Mouse (Mus musculus): ENCODE measurements around the gene Foxs1.

Gene Foxs1

GRCm38 (mm10) chr2:152903586-152903985 is 29.4 kb downstream of the Foxs1 start:
- DNase-seq (ENCODE audit: low spot score in 2 of 2), result no peak

GRCm38 (mm10) chr2:152902658-152903057 is 30.4 kb downstream of the Foxs1 start:
- DNase-seq (ENCODE audit: low spot score in 2 of 2), result no peak

GRCm38 (mm10) chr2:152901296-152901695 is 31.7 kb downstream of the Foxs1 start:
- DNase-seq (ENCODE audit: low spot score in 2 of 2), result no peak

GRCm38 (mm10) chr2:152899011-152899410 is 34.0 kb downstream of the Foxs1 start:
- no peak for DNase-seq (ENCODE audit: low spot score in 2 of 2)

- DNase-seq (ENCODE audit: low spot score in 2 of 2), result no peak
Measured at GRCm38 (mm10) chr2:152896926-152897325, 36.1 kb downstream of the Foxs1 start.

GRCm38 (mm10) chr2:152895834-152896233 is 37.2 kb downstream of the Foxs1 start:
- no peak for DNase-seq (ENCODE audit: low spot score in 2 of 2)

GRCm38 (mm10) chr2:152888774-152889173 is 44.2 kb downstream of the Foxs1 start:
- DNase-seq (ENCODE audit: low spot score in 2 of 2), result no peak

GRCm38 (mm10) chr2:152887230-152887629 is 45.8 kb downstream of the Foxs1 start:
- no peak for DNase-seq (ENCODE audit: low spot score in 2 of 2)

GRCm38 (mm10) chr2:152884101-152884645 is 48.8 kb downstream of the Foxs1 start:
- no peak for DNase-seq (ENCODE audit: low spot score in 2 of 2)
